Mouse (Mus musculus) erythroblast, adult 5-6 weeks (primary cell): ENCODE data around the gene Bbx. TPM values are rescaled to one million over a fixed set of nuclear protein-coding genes. Genes with fewer than 3 reads are reported as not detected.

Experiments used
- ATAC-seq: replicated peaks from 2 replicates; pipeline ENCODE4 v1.8.0; 2016; ENCODE audit warnings: moderate number of reproducible peaks, mild to moderate bottlenecking, moderate TSS enrichment, inconsistent platforms; ENCODE audit not compliant: poor library complexity, low FRiP score, severe bottlenecking
- total RNA-seq, 2 experiments: library from RNA; stranded (forward) in 1 of 2; stranded (reverse) in 1 of 2; fragments of 150-400 nt in 1 of 2; fragments of 200-764, 138-1000 nt in 1 of 2; gene quantifications; 2 replicates each; pipeline versions ENCODE4 v1.2.3 to v1.2.4; 2015 to 2017; ENCODE audit warnings: low replicate concordance in 2 of 2

Gene Bbx
- total RNA-seq, 2 experiments from 2014 or later: 5.2 to 5.3 TPM

- ATAC-seq: no peak; the same call in 1 of the 2 replicates
Measured at GRCm38 (mm10) chr16:50402851-50403250, 29.3 kb downstream of the Bbx start.

DNA sequence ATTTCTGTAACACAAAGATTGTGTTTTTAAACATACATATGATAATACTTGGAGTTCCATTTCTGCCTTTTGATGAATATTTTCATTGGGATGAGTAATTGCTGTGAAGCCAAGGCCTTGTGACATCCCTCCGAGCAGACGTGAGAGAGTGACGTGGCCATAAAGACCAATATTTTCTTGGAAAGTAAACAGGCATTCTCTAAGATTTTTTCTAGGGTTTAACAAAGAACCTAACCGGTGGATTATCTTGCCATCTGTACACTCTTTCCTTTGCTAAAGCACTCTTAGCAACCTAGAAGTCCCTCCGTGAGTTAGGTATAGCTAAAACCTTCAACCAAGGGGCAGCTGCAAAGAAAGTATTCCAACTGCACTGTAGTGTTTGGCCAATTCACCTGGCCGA is 32.4 kb downstream of the Bbx start:
- no peak for ATAC-seq

- no peak for ATAC-seq
Measured at GRCm38 (mm10) chr16:50398564-50398963, 33.6 kb downstream of the Bbx start.

DNA sequence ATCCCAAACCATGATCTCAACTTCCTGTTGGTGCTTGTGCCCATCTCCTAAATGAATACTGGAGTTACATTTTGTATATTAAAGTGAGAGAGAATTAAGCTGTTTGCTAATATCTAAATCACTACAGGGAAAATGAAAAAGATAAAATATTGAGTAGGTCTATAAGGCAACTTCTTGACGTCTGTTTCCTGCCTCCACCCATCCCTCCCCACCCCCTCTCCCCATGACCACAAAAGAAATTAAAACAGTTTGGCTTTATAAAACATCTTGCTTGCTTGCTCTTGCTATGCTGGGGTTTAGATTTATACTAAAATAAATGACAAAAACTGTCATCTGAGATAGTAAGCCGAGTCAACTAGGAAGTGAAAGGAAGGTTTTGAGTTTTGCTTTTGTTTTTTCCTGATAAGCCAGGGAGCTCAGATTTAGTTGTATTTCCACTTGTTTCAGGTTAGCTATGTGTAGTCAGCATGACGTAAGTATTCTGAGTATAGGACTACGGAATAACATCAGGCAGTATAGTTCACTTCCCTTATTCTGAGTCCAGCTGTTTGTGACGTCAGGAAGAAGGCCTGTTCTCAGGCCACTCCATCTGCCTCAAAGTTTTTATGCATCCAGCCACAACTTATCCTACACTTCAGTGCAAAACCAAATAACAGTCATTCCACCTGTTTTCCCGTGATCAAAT is 36.1 kb downstream of the Bbx start:
- ATAC-seq: no peak

- no peak for ATAC-seq
Measured at GRCm38 (mm10) chr16:50388499-50388898, 43.7 kb downstream of the Bbx start.

- ATAC-seq: no peak
Measured at GRCm38 (mm10) chr16:50383541-50383940, 48.6 kb downstream of the Bbx start.

DNA sequence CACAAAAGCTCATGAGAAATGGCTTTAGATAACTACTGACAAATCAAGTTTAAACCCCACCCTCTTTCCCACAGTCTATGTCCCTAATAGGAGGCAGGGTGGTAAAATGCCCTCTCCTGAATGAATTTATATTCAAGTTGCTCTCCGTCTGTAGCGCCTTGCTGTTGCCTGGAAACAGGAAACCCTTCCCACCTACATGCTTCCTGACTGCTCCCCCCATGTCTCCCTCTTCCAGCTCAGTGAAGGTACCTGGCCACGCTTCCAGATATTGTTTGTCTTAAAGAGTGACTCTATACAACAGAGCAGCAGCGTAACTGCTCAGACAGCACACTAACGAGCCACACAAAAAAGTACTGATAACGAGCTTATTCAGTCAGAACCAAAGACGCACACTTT is 50.8 kb downstream of the Bbx start:
- no peak for ATAC-seq

GRCm38 (mm10) chr16:50380682-50381350 is 51.4 kb downstream of the Bbx start:
- no peak for ATAC-seq

DNA sequence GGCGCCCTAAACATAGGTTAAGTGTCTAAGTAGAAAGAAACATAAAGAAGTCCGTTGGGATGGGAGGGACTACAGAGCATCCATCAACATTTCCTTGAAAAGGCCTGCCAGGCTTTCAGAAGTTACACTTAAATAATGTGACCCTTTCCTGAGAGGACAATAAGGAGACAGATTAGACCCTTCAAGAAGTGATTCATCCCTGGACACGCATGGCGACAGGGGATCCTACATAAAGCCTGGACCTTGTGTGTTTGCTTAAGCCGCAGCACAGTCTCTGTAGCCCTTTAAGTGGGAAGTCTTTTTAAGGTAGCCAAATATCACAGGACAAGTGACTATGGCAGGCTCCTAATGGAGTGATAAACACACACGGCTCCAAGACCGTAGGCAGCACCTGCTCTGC is 52.0 kb downstream of the Bbx start:
- no peak for ATAC-seq

DNA sequence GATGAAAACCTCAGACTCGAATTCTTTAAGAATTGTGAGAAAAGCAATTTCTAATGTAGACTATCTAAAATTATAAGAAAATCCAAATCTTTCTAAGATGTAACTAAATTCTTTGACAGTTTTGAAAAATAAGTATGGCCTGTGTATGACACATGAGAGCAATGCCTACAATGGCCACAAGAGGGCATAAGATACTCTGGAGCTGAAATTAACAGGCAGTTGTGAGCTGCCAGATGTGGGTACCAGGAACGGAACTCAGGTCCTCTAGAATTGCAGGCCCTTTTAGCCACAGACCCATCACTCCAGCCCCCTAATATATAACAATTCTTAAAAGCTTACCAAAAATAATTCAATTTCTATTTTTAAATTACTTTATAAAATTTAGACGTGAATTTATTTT is 57.6 kb downstream of the Bbx start:
- 0 out of 2 replicates have a peak, but pooled peaks have one; percentile 62 for ATAC-seq

- ATAC-seq: no peak
Measured at GRCm38 (mm10) chr16:50373685-50374084, 58.5 kb downstream of the Bbx start.

GRCm38 (mm10) chr16:50372543-50372942 is 59.6 kb downstream of the Bbx start:
- ATAC-seq: no peak

- no peak for ATAC-seq
Measured at GRCm38 (mm10) chr16:50371460-50371859, 60.7 kb downstream of the Bbx start.

GRCm38 (mm10) chr16:50370423-50370822 is 61.8 kb downstream of the Bbx start:
- no peak for ATAC-seq

- no peak for ATAC-seq
Measured at GRCm38 (mm10) chr16:50366556-50366955, 65.6 kb downstream of the Bbx start.

- no peak for ATAC-seq
Measured at GRCm38 (mm10) chr16:50364189-50365059, 67.8 kb downstream of the Bbx start.

- ATAC-seq: no peak
Measured at GRCm38 (mm10) chr16:50363443-50364188, 68.6 kb downstream of the Bbx start.

GRCm38 (mm10) chr16:50360631-50361030 is 71.6 kb downstream of the Bbx start:
- no peak for ATAC-seq

DNA sequence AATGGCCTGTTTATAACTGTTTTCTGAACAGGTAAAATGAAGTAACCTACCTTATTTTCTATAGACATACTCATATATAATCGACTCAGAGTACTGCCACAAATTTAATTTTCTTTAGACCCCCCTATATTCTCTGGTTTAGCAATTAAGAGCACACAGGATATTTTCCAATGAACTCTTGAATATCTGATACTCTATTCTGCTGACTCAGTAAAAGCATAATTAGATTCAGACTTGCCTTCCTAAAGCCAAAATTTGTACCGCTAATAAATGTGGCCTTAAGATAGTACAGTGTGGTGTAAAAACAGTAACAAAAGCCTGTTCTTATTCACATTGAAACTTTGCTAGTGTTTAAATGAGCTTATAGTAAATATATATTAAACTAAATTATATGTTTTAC is 102.5 kb downstream of the Bbx start:
- ATAC-seq: no peak

- no peak for ATAC-seq
Measured at GRCm38 (mm10) chr16:50324746-50325145, 107.4 kb downstream of the Bbx start.
